Mouse (Mus musculus) kidney, postnatal 14 days (tissue): ENCODE data around the gene Nemp1.

Experiments used
- DNase-seq: peaks from one replicate; pipeline ENCODE4 v3.0.0; 2022; ENCODE audit warnings: mixed read lengths

The Nemp1 gene

DNA sequence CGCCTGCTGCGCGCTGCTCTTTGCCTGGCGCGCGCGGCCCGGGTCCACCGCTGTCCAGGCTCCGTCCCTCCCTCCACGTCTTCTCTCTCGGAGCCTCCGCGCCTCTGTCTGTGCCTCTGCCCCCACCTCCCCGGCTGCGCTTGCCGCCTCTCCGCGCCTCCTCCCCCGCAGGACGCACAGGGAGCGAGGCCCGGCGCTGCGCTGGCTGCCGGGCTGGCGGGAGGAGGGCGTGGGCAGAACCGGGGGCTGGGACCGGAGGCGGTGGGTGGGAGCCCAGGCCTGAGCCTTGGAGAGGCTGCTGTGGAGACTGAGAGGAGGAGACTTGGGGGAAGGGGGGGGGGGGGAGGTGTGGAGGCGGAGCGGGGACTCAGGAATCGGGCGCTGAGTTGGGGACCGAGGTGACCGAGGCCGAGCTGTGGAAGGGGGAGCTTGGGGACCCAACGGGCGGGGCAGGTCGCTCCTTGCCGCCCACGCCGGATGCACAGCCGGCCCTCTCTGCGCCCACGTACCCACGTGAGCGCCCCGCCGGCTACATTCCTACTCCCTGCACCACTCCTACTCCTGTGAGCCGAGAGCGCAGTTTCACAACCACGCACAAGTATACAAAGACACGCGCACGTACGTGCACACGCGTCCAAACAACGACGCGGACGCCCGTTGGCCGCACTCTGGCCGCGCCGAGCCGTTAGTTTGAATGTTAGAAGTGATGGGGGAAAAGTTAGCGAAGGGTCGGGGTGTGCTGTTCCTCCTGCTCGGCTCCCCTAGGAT, at the start of gene Nemp1:
Nemp1 (plus strand) TSS at position 401 of the 768 bp plus-strand sequence.
- peak; percentile 93 for DNase-seq

DNA sequence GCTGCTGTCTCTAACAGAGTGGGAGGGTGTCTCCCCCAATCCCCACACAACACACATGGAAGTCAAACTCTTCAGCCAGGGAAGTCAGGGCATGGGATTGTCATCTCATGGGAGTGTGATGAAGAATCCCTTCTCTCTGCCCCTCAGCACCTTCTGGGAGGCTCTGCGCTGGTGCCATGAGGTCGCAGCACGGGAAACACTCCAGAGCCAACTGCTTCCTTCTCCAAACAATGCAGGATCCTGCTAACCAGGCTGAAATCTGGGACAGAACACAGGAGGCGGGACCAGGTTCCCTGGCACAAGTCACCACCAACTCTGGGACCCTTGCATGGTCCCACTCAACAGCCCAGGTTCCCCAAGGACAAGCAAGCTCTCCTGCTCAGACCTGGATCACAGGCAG, 49.4 kb upstream of the Nemp1 start:
- DNase-seq = peak; percentile 20

DNA sequence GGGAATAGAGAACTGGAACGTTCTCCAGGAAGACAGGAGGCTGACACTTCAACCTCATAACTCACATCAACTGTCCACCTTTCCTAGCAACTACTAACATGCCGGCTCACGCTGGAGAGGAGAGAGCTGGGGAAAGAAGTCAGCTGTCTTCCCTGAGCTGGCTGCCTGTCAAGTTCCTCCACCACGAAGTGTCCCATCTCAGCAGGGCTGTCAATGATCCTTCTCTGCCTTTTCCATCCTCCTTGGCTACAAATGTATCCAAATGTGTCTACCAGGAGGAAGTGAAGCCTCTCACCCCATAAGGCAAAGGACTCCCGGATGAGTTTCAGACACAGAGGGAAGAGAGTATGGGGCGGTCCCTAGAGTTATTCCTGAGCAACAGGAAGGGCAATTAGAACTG, 48.5 kb upstream of the Nemp1 start:
- DNase-seq = no peak

DNA sequence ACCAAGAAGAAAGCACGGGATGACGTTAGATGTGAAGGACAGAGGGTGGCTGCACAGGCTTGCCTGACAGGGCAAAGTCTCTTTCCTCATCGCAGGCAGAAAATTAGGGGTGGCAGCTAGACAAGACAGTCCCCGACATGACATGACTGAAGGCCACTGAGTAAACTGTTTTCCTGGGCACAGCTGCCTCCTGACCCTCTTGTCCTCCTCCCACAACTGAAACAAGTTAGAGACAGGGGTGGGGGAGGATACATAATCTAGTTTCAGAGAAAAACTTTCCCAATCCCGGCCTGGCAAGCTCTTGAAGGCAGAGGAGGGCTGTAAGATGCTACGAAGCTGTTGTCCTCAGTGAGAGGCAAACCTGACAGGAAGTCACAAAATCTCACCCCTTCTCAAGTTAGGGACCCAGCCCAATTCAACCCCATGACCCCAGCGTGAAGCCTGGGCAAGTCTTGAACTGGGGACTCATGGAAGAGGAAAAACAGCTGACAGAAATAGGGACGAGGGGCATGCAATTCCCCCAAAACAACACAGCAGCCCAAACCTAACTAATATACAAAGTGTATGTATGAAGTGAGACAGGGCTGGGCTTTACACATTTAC, 47.5 kb upstream of the Nemp1 start:
- no peak for DNase-seq

DNA sequence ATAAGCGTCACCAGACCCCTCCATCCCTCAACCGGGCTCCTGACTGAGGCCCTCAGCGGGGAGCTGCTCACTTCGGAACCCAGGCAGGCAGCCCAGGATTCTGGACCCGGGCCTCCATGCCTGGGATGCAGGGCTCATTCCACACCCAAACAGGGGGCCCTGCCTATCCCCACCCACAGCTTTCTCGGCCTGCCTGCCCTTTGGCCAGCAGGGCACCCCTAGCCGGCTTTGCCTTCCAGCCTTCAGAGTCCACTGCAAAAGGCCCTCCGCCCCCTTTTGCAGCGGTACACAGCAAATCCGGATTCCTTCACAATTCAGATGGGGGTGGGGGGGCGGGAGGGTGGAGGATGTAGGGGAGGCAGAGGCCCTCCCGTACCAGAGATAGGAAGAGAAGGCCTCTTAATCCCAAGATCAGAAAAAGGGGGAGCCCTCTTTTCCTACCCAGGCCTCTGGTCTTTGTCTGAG, 46.7 kb upstream of the Nemp1 start:
- peak; percentile 57 for DNase-seq

DNA sequence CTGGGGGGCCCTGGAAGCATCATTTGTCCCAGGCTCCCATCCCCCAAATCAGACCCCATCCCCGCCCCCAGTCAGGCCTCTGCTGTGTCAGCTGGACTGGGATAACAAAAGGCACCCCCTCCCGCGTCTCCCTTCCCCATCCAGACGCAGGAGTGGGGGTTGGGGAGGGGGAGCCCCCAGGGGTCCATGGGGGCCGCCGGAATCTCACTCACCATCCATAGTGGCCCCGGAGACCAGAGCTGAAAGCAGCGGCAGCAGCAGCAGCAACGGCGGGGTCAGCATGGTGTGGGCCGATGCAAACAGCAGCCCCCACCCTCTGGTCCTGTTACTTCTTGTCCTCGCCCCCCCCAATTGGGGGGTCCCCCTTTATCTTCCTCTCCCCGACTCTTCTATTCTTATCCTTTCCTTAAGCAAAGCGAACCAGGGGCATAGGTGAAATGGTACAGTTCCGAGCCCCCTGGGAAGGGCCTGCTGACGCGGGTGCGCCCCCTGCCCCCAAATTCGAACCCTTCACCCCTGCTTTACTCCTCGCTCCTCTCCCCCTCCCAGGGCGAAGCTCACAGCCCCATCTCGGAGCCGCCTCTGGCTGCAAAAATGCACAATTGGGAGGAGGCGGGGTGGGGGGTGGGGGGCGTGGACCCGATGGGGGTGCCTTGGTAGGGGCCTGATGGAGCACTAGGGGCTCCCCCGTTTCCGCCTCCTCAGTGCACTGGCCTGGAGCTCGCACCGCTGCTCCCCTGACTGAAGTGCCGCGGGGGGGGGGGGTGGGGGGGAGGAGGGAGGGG, 46.1 kb upstream of the Nemp1 start, which contains the start of gene Lrp1:
Lrp1 (minus strand) TSS at position 743 of the 785 bp plus-strand sequence.
- DNase-seq = peak; percentile 55

DNA sequence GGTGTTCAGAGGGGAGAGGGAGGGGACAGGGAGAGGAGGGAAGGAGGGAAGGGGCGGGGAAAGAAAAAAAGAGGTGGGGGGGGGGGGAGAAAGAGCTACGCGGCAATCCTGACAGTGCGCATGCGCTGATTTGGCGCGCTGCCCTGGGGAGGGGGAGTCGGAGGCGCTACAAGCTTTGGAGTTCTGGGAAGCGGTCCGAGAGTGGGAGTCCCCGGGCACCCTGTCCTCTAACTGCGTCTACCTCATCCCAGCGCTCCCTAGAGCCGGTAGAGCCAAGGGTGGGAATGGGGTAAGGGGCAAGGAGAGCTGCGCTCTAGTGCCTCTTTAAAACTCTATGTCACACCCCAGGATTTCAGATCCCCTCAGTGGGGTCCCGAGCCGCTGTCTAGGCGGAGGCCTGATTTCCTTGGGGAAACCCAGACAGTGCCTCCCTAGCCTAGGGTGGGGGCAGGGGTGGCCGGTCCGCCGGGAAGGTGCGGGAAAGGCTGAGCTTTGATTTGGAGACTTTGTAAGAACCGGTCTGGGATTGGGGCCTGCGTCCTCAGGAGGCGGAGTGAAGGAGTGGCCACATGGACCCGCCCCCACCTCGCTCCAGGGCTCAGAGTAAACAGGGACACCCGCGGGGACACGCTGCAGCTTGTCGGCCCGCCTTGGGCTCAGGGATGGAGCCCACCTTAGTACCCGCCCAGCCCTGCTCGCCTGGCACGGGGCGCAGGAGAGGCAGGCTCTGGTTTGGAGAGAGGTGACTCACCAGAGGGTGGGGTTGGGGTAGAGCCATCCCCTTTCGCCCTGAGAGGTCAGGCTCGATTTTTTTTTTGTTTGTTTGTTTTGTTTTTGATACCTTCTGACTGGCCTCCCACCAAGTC, 45.3 kb upstream of the Nemp1 start:
- peak; percentile 94 for DNase-seq

DNA sequence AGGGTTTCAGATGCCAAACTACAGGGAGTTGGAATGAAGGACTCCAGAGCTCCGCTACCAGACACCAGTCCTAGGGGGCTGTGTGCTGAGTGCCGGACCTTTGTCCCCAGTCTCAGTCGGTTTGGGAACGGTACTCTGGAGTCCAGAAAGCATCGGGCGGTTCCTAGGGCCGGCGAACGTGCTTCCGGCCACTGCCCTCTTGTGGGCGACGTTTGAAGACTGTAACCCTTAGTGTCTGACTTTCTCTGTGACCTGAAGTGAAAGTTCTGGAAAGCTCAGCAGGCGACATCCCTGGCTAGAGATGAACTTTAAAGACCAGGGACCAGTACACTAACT, 44.7 kb upstream of the Nemp1 start:
- DNase-seq = peak; percentile 87

DNA sequence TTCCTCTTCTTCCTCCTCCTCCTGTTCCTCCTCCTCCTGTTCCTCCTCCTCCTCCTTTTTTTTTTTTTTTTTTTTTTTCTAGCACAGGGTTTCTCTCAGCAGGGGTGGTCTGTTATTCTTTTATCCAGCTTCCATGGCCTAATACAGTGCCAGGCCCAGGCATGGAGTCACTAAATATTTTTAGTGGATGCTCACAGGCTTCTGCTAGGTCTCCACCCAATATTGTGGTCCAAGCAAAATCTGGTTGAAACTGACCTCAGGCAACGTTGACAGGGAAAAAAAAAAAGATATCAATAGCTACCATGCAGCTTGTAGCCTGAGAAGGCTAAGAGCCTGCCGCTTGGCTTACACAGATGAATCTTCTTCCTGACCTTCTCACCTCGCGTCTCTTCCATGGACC, 44.0 kb upstream of the Nemp1 start:
- DNase-seq = no peak

DNA sequence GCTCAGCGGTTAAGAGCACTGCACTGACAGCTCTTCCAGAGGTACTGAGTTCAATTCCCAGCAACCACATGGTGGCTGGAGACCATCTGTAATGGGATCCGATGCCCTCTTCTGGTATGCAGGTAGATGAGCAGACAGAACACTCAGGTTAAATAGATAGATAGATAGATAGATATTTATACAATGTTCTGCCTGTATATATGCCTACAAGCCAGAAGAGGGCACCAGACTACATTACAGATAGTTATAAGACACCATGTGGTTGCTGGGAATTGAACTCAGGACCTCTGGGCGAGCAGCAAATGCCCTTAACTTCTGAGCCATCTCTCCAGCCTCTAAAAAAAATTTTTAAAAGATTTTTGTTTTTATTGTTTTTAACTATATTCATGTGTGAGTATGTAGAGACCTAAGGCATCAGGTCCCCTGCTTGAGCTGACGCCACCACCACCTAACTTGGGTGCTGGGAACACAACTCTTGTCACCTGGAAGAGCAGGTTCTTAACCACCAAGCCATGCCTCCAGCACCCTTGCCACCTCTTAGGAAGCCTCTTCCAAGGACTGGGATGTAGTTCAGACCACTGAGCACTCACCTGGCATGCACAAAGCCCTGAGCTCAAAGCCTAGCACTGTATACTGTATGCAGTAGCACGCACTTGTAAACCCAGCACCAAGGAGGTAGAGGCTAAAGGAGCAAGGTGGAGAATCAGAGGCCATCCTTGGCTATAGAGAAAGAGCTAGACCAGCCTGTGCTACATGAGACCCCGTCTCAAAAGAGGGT, 43.1 kb upstream of the Nemp1 start:
- no peak for DNase-seq

DNA sequence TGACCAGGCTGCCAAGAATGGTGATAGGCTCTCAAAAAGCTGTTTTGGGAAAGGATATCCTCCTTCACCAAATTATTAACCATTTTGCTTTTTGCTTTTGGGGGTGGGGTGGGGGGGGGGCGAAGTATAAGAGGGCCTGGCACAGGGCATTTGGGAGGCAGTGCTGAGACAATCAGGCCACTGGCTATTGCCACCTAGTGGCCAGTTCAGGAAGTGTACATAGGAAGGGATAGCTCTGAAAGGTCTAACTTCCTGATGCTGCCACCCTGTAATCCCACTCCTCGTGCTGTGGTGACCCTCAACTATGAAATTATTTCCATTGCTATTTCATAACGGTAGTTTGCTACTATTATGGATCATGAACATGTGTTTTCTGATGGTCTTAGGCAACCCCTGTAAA, 40.3 kb upstream of the Nemp1 start:
- DNase-seq = no peak

DNA sequence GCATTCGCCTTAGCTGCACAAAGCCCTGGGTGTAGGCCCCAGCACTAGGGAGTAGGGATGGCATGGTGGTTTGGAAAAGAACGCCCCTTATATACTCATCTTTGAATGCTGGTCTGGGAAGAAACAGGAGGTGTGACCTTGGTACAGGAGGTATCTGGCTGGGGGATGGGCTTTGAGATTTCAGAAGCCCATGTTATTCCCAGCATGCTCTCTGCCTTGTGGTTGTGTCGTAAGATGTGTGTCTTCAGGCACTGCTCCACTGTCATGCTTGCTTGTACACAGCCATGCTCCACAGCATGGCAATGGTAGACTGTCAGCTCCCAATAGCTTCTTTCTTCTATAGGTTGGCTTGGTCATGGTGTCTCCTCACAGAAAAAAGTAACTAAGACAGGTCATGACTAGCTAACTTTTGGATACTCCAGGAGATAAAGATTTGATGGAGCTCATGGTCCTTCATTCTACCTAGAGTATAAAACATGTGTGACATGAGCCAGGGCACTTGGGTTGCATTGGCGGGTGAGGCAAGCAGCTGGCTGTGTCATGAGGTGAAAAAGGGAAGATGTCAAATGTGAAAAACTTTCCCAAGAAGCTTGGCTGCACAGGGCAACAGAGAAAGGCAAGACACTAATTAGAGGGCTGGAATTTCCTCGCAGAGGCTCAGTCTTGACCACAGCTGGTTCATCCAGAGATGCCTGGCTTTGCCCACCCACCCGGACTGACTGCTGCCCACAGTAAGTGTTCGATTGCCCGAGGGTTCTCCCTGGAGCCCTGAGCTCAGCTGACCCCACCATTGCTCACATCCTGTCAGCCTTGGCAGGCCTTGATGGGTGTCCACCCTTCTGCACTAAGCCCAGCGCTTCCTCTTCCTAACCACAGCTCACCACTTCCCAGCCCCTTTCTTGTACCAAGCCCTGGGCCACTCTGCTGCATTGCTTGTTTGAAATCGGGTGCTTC, 35.2 kb upstream of the Nemp1 start:
- DNase-seq = peak; percentile 22

DNA sequence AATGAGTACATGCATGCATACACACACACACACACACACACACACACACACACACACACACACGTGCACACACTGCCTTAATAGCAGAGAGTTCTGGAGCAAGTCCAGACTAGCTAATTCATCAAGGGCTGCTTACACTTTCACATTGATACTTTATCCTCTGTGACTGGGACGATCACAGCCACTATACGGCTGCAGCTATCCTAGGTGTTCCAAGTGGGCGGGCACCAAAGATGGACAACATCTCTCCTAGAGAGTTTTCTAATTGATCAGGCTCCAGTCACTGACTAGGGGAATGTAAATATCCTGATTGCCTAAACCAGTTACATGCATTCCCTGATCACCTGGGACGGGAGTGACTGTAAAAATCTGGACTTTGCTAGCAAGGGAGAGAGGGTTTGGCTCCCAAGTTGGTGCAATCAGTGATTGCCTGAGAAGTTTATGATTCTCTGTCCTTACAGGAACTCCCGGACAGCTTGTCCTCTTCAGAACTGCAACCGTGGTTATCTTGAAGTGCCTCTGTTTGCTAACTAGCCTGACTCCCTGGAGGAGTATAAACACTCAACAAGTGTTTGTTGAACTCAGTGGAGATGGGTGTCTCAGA, 33.9 kb upstream of the Nemp1 start:
- no peak for DNase-seq

DNA sequence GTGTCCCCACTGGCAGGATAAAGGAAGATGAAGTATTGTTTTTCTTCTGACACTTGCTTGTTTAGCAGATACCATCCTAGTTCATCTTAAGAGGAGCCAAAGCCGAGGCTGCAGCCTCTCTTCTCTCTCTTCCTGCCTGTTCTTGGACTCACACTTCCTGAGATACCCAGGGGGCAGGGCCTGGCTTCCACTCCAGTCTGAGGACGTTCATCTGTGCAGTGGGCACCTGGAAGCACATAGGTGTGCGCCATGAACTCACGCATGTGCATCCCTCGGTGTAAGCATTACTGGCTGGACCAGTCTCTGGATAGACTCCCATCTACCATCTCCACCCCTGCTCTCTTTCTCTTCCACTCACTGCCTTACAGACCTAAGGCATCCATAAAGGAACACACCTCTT, 26.3 kb upstream of the Nemp1 start:
- DNase-seq = no peak

DNA sequence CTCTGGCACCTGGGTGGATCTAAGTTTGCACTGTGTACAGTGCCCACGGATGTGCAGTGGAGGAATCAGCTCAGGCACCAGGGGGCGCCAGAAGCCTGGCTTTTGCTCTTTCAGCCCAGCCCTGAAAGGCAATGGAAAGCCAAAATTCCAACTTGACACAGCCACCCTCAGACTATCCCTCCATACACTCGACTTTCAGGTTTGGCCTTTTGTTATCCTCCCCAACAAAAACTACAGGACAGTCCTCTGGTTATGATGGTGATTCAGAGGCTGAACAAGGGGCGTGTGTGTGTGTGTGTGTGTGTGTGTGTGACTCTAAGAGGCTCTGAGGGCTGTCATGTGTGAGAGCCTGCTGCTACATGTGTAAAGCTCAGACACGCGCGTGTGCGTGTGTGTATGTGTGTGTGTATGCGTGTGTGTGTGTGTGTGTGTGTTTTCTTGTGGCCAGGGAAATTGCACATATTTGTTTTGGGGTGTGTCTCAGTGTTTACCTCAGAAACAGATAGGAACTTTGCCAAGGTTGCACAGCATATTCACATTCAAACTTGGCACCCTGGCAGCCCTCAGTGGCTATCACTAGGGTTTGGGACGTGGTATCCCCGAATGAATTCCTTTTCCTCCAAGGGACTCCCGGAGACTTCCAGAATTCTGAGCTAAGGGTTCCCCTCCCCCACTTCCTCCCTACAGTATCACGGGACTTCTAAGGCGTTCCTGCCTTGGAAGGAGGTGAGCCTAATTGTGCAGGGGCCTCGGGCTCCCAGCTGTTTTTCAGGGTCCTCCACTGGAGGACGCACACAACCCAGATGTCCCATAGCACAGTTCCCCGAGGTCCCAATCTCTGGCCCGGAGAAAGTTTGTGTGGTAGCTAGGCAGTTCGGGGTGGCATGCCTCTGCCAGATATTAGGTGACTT, 24.6 kb upstream of the Nemp1 start:
- peak; percentile 92 for DNase-seq

DNA sequence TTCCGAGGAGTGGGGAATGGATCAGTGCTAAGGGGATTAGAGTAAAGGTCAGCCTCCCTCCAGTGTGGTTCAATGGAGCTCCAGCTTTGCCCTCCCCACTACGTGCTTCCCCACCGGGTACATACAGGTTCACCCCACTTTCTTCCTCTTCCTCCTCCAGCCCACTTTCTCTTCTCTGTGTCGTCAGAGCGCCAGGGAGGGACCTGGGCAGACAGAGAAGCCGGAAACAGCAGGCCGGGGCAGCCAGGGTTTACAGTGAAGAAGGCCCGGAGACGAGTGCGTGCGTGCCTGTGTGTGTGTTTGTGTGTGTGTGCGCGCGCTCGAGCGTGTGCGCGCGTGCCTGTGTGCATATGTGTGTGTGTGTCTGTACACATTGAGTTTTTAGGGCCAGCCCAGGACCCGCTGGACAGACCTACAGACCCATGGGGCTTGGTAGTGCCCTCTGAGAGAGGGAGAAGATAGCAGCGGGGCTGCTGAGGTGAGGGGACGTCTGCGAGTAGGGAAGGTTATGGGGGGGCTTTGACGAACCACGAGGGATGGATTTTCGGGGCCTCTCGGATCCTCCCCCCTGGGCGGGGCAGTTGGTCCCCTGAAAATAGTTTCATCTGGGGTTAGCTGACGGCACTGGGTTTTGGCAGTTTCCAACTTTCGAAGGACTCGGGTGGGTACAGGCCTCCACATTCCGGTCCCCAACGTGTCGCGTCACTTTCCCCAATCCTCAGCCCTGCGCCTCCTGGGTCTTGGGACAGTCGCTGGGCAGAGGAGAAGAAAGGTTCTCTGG, 23.7 kb upstream of the Nemp1 start, which contains the start of gene Stat6:
Stat6 (plus strand) TSS at position 215 of the 781 bp plus-strand sequence.
- DNase-seq = peak; percentile 89

DNA sequence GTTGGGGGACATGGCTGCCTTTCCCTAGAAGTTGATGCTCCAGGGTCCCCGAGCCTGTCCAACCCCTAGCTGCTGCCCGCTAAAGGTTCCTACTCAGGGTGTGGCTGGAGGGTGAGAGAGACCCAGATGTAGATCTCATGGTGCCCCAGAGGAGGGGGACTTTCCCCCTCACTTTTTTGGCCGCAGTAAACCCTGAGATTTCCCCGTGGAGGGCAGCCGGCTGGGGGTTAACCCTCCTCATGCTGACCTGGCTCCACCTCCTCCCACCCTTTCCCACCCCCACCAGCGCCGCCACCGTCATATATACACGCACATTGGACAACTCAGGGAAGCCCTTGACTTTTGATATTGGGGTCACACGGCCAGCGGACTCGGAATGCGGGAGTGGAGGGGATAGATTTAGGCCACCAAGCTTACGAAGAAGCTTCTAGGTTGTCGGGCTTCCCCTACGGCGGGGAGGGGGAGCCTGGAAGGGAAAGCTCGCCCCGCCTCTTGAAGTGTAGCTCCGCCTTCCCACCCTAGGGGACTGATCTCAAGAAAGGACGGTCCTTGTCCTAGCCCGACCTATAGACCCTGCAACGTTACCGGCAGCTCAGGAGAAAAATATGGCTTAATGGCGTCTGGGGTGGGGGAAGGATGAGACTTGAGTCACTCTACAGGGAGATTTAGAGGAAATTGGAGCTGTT, 23.0 kb upstream of the Nemp1 start:
- DNase-seq = peak; percentile 88

DNA sequence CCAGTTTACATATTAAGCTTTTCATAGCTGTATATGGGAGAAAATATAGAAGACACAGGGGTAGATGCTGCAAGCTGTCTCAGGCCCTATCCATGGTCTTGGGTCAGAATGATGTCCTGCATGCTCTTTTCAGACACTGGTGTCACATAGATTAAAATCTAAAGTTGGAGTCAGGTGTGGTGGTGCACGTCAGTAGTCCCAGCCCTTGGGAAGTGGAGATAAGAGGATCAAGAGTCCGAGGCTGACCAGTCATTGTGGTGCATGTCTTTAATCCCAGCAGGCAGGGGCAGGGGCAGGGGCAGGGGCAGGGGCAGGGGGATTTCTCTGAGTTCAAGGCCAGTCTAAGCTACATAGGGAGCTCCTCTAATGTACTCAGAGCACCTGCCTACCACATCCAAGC, 20.9 kb upstream of the Nemp1 start:
- no peak for DNase-seq
